Mouse (Mus musculus): ENCODE results near the gene Slc7a4. TPM values are rescaled to one million over a fixed set of nuclear protein-coding genes. Genes with fewer than 3 reads are reported as not detected.
"Not testable (repeated sequence)": the region's sequence is repeated elsewhere in the genome, so short reads cannot be mapped to it uniquely, and the experiment has no call there.

Gene Slc7a4
- total RNA-seq (2022): under 1 TPM in 2 of 4 experiments, not detected in 2; 0.19 to 0.40 TPM

DNA sequence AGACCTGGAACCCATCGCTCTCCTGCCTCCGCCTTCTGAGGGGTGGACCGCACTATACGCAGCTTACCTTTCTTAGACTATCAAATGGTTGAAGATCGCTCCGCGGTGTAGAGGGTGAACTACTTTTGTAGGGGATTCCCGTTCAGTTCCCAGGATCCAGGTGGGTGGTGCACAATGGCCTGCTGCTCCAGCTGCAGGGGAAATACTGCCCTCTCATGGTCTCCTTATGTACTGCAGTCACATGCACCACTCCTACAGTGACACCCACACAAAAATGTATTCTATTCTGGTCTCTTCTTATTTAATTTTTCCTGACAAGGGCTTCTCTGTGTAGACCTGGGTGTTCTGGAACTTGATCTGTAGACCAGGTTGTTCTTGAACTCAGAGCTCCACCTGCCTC lies at the start of gene Slc7a4:
Slc7a4 (minus strand) TSS at position 151 of the 400 bp plus-strand sequence.
- DNase-seq (ENCODE audit: low spot score in 2 of 2): no peak

DNA sequence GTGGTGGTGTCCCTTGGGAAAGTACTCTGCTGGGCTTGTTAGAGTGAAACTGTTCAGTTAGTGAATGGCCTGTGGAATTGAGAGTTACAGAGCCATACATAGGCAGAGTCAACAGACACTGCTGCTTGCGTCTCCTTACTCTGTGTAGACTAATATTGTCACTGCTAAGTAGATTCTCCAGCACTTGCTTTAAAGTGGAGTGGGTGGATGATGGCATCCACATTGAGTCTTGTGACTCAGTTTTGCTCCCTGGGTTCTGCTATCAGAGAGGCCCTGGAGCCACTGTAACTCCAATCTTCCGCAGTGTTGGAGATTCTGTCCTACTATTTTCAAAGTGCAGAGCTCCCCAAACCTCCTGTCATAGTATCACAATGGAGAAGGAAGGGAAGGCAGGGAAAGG lies 49.6 kb upstream of the Slc7a4 start:
- no peak for DNase-seq (ENCODE audit: low spot score in 2 of 2)

DNA sequence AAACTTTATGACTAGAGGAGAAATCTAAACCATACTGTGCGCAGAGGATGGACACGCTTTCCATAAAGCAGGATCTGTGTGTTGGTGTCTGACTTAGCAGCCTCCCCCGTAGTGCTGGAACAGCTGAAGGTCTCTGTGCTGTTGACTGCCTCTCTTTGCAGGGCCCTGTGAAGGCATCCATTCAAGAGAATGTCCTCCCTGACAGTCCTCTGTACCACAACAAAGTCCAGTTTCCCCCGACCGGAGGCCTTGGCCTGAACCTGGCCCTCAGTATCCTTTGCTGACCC lies 43.2 kb upstream of the Slc7a4 start:
- no peak for DNase-seq (ENCODE audit: low spot score in 2 of 2)

DNA sequence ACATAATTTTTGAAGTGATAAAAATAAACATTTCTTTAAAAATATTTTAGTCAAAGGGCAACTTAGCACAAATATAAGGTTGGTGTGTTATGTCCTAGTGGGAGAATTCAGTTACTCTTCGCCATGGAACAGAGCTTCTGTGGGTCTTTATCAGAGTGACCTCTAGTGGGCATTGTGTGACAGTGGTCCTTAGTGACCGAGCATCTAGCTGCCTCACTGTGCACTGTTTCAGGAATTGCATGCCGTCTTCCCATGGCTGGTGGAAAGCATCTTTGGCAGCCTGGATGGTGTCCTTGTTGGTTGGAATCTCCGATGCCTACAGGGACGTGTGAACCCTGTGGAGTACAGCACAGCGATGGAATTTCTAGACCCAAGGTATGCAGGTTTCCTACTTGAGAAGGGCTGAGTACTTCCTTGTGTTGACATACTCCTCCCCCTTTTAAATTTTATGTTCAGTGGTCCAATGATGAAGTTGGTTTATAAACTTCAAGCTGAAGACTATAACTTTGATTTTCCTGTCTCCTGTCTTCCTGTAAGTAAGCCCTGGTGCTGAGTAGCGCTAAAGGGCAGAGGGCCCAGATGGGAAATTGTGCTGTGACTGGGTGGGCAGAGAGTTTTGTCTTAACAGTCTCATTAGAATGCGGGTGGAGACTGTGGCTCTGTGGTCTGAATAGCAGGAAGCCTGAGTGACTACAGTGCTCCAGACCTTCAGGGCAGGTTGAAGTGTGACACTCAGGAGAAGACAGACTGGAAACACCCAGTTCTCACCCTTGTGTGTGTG lies 42.7 kb upstream of the Slc7a4 start:
- no peak for DNase-seq (ENCODE audit: low spot score in 2 of 2)

DNA sequence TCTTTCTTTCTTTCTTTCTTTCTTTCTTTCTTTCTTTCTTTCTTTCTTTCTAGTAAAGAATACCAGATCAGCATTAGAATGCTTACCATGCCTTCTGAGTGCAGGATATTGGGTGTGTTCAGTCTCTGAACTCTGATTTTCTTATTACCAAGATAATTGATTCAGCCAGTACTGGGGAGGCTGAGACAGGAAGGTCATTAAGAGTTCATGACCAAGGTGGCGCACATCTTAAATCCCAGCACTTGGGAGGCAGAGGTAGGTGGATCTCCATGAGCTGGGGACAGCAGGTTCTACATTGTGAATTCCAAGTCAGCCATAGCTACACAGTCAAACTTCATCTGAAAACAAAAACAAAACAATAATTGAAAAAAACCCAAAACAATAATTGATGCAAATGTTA lies 38.9 kb upstream of the Slc7a4 start:
- no peak for DNase-seq (ENCODE audit: low spot score in 2 of 2)

DNA sequence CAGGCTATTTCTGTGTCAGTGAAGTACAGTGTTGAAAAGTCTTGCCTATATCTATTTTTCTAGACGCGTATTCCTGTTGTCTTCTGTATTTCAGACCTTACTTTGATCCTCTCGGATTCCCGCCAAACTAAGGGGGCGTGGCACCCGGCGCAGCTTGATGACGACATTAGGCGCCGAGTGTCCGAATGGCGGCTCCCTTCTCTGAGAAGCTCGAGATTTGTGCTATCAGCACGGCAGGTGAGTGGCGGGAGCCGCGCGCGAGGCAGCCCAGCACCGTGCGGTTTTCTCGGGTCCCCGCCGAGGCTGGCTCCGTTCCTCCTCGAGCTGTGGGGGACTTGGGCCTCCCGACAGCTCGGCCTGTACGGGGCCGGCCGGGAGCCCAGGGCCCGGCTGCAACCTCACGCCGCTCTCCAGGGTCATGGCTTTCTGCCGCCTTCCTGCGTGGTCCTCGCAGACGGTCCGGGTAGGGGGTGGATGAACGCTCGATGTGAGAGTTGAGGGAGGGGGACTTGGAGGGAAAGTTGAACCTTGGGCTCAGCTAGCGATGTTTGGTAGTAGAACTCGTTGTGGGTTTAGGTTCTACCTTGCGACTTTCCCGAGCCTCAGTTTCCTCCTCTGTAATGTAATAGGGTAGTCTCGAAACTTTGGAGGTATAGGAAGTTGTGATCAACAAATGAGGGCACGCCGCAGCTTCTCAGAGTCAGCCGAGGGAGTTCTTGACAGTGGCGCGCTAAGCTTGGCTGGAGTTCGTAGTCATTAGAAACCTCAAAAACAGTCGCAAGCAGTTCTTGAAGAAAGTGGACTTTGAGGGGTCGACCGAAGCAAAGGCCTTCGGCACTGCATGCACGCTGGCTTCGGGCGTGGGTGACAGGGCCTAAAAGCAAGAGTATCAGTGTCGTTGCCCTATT lies 36.4 kb upstream of the Slc7a4 start, which contains the start of gene Smpd4:
Smpd4 (plus strand) TSS at position 157 of the 908 bp plus-strand sequence.
- DNase-seq (ENCODE audit: low spot score in 2 of 2): peak; percentile 74 to 81

DNA sequence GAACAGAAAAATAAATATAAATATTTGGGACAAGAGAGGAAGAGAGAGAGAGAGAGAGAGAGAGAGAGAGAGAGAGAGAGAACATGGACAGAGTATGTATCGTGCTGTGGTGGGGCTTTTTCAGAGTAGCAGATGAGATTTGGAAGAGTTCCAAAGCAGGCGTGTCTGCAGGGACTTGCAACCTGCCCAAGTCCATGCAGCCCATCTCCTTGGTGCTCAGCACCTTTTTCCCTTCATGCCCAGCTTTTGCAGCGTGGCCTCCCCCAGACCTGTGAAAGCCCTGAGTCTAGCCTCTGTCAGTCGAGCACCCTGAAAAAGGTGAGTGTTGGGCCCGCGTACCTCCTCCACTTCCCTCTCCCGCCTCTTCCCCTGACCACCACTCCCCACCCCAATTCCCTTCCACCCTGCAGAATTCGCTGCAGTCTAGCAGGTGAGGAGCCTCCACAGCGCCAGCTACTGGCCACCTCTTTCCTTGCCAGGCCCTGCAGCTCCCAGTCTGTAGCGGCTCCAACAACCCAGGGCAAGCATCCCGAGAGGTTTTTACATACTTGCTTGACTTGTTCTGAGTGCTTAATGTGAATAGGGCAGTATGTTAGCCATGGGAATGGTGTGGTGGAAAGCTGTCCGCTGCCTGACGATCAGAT lies 35.0 kb upstream of the Slc7a4 start:
- DNase-seq (ENCODE audit: low spot score in 2 of 2): no peak

DNA sequence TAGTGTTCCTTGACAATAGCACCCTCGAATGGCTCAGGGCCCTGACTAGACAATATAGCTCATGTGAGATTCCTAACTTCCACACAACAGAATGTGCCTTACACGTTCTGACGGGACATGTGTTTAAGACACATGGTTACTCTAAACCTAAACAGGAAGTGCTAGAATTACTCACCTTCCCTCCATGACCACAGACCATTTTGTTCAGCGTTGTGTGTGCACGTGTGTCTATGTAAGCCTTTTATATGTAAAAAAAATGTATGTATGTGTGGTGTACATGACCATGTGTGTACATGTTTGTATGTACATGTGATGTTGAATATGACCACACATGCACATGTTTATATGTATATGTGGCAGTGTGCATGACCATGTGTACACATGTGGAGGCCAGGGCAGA lies 33.2 kb upstream of the Slc7a4 start:
- DNase-seq (ENCODE audit: low spot score in 2 of 2): no peak

DNA sequence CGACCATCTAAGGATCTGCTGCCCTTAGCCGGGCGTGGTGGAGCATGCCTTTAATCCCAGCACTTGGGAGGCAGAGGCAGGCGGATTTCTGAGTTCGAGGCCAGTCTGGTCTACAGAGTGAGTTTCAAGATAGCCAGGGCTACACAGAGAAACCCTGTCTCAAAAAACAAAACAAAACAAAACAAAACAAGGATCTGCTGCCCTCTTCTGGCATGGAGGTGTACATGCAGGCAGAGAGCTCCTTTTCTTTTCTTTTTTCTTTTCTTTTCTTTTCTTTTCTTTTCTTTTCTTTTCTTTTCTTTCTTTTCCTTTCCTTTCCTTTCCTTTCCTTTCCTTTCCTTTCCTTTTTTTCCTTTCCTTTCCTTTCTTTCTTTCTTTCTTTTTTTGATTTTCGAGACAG lies 31.7 kb upstream of the Slc7a4 start:
- not testable (repeated sequence) for DNase-seq (ENCODE audit: low spot score in 2 of 2)

DNA sequence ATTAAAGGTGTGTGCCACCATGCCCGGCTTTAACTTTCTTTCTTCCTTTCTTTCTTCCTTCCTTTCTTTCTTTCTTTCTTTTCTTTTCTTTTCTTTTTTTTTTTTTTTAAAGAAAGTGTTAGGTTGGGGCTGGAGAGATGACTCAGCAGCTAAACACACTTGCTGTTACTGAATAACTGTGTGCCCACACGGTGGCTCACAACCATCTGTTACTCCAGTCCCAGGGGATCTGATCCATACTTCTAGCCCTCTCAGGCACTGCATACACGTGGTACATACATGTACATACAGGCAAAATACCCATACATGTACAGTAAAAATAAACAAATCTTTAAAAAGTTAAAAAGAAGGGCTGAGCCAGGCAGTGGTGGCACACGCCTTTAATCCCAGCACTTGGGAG lies 28.4 kb upstream of the Slc7a4 start:
- DNase-seq (ENCODE audit: low spot score in 2 of 2): no peak

DNA sequence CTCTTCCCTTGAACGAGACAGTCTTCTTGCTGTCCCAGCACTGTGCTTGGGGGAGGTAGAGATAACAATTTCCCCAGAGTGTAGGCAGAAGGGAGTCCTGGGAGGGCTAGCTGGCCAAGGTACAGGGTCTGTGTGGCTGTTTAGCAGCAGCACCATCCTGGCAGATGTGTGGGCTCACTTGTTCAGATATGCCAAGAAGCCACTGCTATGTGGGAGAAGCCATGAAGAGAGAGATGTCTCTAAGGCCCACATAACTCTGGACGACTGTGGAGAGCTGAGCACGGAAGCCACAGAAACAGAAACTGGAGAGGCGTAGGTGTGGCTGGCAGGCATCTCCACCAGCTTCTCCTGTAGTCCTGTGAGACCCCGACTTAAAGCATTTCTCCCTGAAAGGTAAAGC lies 22.7 kb upstream of the Slc7a4 start:
- no peak for DNase-seq (ENCODE audit: low spot score in 2 of 2)

DNA sequence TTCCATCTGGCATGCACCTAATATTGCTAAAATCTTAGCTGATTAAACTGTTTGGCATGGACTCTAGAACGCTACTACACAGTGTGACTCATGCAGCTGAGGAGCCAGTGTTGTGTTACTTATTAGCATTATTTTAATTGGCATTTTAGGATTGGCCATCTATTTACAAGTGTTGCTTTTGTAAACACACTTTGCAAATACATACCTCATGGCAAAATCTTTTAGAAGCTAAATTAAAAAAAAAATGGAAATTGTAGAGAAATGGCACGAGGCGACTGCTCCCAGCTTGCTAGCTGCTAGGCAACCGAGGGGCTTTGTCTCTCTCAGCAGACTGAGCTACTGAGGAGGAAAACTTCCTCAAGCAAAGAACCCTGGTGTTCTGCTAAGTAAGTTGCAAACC lies 21.9 kb upstream of the Slc7a4 start:
- no peak for DNase-seq (ENCODE audit: low spot score in 2 of 2)

DNA sequence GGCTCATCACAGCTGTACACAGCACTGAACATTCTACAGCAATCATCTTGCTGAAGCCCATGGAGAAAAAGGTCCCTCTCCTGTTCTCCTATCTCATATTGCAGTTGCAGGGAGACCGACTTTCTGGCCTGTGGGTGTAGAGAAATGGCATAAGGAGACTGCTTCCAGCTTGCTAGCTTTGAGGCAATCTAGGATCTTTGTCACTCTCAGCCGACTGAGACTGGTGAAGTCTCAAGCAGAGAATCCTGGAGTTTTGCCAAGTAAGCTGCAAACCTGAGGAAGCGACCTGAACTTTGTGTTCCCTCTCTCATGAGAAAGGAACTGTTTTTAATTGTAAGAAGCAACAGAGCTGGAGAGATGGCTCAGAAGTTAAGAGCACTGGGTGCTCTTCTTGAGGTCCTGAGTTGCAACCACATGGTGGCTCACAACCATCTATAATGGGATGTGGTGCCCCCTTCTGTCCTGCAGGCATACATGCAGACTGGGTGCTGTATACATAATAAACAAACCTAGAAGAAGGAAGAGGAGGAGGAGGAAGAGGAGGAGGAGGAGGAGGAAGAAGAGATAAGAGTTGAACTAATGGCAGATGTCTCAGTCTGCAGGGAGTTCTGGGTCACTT lies 18.0 kb upstream of the Slc7a4 start:
- no peak for DNase-seq (ENCODE audit: low spot score in 2 of 2)

DNA sequence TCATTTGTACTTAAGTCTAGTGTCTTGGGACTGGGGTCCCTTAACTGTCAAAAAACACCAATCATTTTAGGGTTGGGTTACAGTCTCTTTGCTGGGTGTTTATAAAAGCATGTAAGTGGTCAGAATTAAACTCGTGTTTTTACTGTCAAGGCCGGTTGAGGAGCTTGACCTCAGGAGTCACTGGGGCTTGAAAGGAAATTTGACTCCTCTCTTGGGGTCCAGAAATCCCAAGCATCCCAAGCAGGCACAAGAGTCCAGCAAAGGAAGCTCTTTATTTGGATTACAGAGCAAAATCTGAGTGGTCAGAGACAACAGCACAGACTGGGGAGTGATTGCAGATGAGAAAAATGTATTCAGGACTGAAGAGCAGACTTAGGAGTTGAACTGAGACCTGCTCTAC lies 7.7 kb upstream of the Slc7a4 start:
- DNase-seq (ENCODE audit: low spot score in 2 of 2): no peak

DNA sequence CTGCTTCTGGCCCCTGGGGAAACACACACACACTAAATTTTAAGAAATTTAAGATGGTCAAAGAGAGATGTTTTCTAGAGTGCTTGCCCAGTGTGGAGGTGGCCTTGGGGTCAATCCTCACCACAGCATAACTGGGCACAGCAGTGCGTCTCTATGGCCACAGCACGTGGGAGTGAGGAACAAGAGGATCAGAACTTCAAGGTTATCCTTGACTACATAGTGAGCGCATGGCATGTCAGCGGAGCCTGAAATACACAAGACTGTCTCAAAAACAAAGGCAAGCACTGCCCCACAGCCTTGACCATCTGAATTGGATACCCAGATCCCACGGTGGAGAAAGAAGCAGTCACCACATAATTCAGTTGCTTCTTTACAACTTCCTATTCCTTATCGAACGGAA lies 1.5 kb upstream of the Slc7a4 start:
- no peak for DNase-seq (ENCODE audit: low spot score in 2 of 2)

DNA sequence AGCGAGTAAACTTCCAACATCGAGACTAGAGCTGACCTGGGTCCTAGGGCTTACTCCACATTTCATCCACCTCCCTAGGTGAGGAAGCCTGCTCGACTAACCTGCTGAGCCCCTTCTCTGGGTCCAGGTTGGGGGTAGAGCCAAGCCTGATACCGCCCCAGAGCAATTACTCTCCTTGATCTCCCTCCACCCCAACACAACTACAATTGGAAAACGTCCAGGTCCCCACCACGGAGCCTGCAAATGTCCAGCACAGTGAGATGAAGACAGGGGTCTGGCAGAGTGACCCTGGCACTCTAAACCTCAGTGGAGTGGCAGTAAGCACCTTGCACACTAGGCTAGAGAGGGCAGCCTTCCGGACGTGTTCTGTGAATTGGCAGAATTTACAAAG lies 6.2 kb downstream of the Slc7a4 start:
- no peak for DNase-seq (ENCODE audit: low spot score in 2 of 2)

DNA sequence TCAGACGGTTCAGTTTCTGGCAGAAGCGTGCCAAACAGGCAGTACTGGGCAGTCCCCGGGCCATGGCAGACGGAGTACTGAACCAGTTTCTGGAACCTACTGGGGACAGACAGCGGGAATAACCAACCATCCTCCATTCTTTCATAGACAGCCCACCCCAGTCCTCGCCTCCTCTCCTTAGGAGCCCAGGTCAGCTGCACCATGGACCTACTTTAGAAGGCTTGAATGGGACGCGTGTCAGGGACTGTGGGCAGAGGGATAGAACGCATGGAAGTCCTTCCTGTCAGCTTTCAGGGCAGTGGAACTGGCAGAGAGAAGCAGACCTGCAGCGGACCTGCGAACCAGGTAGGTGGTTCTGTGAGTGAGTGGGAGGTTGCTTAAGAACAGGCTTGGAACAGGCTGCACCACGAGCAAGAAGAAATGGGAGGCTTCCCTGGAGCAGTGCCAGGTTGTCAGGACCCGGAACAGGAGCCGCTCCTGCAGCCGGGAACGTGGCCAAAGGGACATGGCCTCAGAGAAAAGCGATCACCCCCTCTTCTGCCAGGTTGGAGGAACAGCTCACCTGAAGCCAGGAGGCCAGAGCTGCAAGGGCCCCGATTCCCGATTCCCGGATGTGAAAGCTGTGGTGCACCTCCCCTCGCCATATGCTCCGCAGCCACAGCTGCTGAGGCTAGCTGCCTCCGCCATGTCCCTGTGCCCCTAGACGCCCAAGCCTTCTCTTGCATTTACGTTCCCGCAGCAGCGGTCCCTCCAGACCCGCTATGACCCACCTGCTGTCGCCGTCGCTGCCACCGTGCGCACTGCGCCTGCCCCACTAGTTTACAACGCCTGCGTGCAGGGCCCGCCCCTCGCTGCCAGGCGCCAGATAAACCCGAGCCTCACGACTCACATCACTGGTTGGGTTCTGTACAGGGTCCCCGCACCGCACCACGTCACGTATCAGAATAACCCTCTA lies 6.9 kb downstream of the Slc7a4 start:
- no peak for DNase-seq (ENCODE audit: low spot score in 2 of 2)

DNA sequence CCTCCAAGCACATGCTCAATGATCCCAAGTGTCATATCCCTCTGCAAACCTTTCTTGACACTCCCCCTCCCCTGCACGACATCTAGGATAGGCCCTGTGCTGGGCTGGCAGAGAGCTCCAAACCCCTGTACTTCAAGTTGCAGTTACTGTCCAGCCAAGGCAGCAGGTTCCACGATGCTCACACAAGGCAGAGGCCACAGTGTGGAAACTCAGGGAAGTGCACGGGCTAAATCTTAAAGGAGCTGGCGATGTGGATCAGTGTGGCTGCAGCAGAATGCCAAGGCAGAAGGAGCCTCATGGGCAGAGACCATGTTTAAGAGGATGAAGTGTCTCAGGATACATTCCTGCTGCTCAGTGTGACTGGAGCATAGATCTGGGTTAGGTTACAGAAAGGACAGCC lies 16.8 kb downstream of the Slc7a4 start:
- DNase-seq (ENCODE audit: low spot score in 2 of 2): no peak

DNA sequence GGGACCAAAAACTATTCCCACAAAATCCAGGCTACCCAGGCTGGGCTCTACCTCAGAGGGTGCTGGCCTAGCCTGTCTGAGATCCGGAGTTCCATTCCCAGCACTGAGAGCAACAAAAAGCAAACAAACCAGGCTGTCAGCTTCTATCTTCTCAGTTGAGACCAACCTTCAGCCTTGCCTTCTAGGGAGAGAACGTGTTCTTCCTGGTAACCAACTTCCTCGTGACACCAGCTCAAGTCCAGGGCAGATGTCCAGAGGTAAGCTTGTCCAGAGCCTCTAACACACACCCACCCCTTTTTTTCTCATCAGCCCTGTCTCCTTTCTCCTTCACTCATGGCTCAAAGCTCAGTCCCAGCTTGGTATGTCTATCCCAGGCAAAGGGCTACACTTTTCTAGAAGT lies 18.2 kb downstream of the Slc7a4 start:
- DNase-seq (ENCODE audit: low spot score in 2 of 2): no peak

DNA sequence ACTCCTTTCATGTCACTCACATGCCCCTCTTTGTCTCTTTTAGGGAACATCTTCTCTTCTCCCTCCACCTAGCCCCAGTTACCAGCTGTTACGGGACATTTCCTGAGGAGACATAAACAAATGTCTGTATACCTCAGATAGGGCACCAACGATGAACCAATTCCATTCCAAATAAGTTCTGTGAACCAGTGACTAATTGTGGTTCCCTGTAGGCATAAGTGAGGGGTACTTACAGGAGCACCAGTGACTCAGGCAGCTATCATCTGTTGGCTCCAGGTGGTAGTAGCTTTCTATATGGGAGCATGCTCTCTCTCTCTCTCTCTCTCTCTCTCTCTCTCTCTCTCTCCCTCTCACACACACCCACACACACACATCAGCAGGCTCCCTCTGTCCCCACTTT lies 18.8 kb downstream of the Slc7a4 start:
- DNase-seq (ENCODE audit: low spot score in 2 of 2): no peak

DNA sequence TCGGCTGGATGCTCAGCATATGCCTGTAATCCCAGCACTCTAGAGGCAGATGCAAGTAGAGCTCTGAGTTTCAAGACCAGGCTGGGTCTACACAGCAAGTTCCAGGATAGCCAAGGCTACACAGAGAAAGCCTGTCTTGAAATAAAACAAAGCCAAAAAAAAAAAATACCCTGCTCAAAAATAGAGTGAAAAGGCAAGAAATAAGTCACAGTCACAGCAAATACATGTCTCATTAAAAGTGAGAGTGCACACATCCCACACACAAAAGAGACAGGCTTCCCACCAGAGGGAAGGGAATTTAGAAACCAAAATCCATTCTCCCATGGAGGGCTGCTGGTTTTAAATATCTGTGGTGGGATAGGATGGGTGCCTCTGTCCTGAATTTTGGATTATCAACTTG lies 19.4 kb downstream of the Slc7a4 start:
- DNase-seq (ENCODE audit: low spot score in 2 of 2): no peak

Measured in gastrocnemius, adult 8-10 months (tissue).